Mouse (Mus musculus) myocyte (in vitro differentiated cells): Measurements from ENCODE around the gene Dnajb13.

Source experiments
- CEBPB ChIP-seq: IDR thresholded peaks from 2 replicates; pipeline ENCODE4 v1.6.1; 2011; ENCODE audit warnings: mild to moderate bottlenecking, moderate library complexity; ENCODE audit not compliant: poor library complexity, insufficient read depth, severe bottlenecking
- E2F4 ChIP-seq: IDR thresholded peaks from one replicate; pipeline ENCODE4 v1.6.1; 2011; ENCODE audit warnings: mild to moderate bottlenecking, control low read depth, moderate library complexity; ENCODE audit not compliant: insufficient read depth
- MAX ChIP-seq: IDR thresholded peaks from one replicate; pipeline ENCODE4 v1.6.1; 2011; ENCODE audit warnings: low read depth, mild to moderate bottlenecking, control low read depth
- MYOD1 ChIP-seq, 3 experiments: IDR thresholded peaks; one replicate each; pipeline ENCODE4 v1.6.1; 2011; ENCODE audit warnings: control low read depth in 2 of 3, low read depth in 2 of 3, mild to moderate bottlenecking in 2 of 3, moderate library complexity in 1 of 3; ENCODE audit not compliant: insufficient read length in 2 of 3, control insufficient read depth in 1 of 3
- MYOG ChIP-seq, 3 experiments: IDR thresholded peaks; one replicate each; pipeline ENCODE4 v1.6.1; 2011; ENCODE audit warnings: control low read depth in 2 of 3, low read depth in 2 of 3, mild to moderate bottlenecking in 2 of 3; ENCODE audit not compliant: insufficient read length in 2 of 3, control insufficient read depth in 1 of 3, insufficient read depth in 1 of 3
- POLR2A ChIP-seq: IDR thresholded peaks from one replicate; pipeline ENCODE4 v1.6.1; 2011; ENCODE audit warnings: low read depth, mild to moderate bottlenecking, control low read depth, moderate library complexity; ENCODE audit not compliant: insufficient read length
- POLR2AphosphoS2 ChIP-seq: IDR thresholded peaks from one replicate; pipeline ENCODE4 v1.6.1; 2011; ENCODE audit warnings: low read depth, control low read depth; ENCODE audit not compliant: insufficient read length
- SRF ChIP-seq: IDR thresholded peaks from one replicate; pipeline ENCODE4 v1.6.1; 2011; ENCODE audit warnings: low read depth; ENCODE audit not compliant: control insufficient read depth, insufficient read length
- TCF12 ChIP-seq: IDR thresholded peaks from one replicate; pipeline ENCODE4 v1.6.1; 2011; ENCODE audit warnings: mild to moderate bottlenecking, control low read depth; ENCODE audit not compliant: poor library complexity, insufficient read depth, severe bottlenecking
- TCF3 ChIP-seq: IDR thresholded peaks from one replicate; pipeline ENCODE4 v1.6.1; 2011; ENCODE audit warnings: low read depth, control low read depth; ENCODE audit not compliant: insufficient read length
- USF1 ChIP-seq: IDR thresholded peaks from one replicate; pipeline ENCODE4 v1.6.1; 2011; ENCODE audit warnings: low read depth, mild to moderate bottlenecking, control low read depth, moderate library complexity

DNA sequence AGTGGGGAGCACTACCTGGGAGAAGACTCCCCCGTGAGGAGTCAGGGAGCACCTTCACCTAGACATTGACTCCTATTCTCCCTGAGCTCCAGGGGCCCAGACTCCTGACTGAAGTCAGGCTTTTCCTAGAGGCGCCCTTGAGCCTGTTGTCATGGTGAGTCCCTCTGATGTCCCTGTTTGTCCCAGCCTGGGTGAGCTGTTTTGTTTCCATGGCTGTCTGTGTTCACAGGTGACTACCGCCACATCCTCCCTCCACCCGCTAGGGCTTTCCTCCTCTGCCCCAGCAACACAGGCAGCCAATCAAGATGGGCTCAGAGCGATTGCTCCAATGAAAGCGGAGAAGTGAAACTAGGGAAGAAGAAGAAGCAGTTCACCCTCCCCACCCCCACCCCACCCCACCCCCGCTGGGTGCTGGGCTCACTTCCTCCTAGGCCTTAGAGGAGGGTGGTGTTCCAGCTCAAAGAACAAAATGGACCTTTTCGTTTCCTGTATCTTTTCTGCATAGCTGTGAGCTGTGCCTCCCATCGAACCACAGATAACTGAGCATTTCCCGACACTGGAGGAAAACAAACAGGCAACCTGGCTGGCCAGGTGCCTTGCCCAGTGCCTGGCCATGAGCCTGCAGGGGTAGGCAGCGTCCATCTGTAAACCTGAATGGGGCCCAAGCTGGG lies 19.0 kb downstream of the Dnajb13 start:
- no peak for TF ChIP-seq POLR2A
- TF ChIP-seq E2F4: no peak
- TF ChIP-seq USF1: no peak
- no peak for TF ChIP-seq MYOD1 (IDR thresholded peaks at IDR 0.05; ENCODE audit: control insufficient read depth in 1 of 3, insufficient read length in 2 of 3, low read depth in 2 of 3)
- no peak for TF ChIP-seq TCF3
- no peak for TF ChIP-seq CEBPB
- no peak for TF ChIP-seq MYOG (IDR thresholded peaks at IDR 0.05; ENCODE audit: control insufficient read depth in 1 of 3, insufficient read depth in 1 of 3, insufficient read length in 2 of 3, low read depth in 2 of 3)
- no peak for TF ChIP-seq TCF12
- TF ChIP-seq MAX: no peak
- no peak for TF ChIP-seq POLR2AphosphoS2
- TF ChIP-seq SRF: no peak
